Mouse (Mus musculus) layer of hippocampus, adult 2 months (tissue): ENCODE data around the gene Rps3. TPM values are rescaled to one million over a fixed set of nuclear protein-coding genes. Genes with fewer than 3 reads are reported as not detected.

Experiments used
- DNase-seq, 2 experiments: peaks; one replicate each; pipeline ENCODE4 v3.0.0; 2022; ENCODE audit warnings: low spot score in 2 of 2
- H3K27ac ChIP-seq: fragments of 200-600 bp; 2 replicates; pipeline ENCODE4 v1.8.1; 2022
- H3K4me3 ChIP-seq: fragments of 200-600 bp; 2 replicates; pipeline ENCODE4 v1.8.1; 2022; ENCODE audit warnings: mild to moderate bottlenecking
- CTCF ChIP-seq: fragments of 200-600 bp; conservative IDR thresholded peaks from 2 replicates; pipeline ENCODE4 v1.8.1; 2022; ENCODE audit warnings: antibody characterized with exemption, mild to moderate bottlenecking, moderate library complexity
- total RNA-seq, 2 experiments: library from RNA; stranded (reverse); gene quantifications; 2 replicates each; pipeline ENCODE4 v1.2.3; 2021

The Rps3 gene
- total RNA-seq, 2 experiments from 2014 or later, result 278 to 289 TPM

DNA sequence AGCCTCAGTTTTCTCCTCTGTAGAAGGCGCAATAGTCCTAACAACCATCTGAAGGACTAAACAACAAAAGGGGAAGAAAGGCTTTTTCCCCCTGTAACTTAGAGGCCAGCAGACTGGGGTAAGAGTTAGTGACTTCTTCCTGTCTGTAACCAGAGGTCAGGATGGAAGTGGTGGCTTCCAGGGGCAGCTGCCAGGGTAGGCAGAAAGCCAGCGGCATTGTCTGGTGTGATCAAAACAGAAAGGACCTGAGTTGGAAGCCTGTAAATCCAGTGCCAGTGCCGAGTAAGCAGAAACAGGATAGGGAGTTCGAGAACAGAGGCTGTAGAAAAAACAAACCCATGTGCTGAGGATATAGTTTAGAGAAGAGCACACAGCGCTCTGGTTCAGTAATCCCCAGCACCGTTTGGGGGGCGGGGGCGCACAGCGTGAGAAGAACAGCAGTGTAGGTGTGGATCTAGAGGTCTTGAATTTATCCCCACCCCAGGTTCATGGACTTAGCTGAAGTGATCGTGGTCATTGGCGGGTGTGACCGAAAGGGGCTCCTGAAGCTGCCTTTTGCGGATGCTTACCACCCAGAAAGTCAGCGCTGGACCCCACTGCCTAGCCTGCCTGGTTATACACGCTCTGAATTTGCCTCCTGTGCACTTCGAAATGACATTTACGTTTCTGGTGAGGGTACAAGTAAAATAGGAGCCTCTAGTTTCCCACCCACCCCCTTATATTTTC, 13.7 kb downstream of the Rps3 start:
- TF ChIP-seq CTCF, result no peak
- Histone ChIP-seq H3K27ac (peak overlapping the region; percentile 93; the same call in 1 of the 2 replicates), H3K4me3 (no peak overlapping the region)
- DNase-seq, result no peak

GRCm38 (mm10) chr7:99468283-99469132, 15.0 kb downstream of the Rps3 start:
- peak; percentile 71 for TF ChIP-seq CTCF
- peak overlapping the region; percentile 56 for H3K4me3 ChIP-seq
- peak; percentile 70 to 74 for DNase-seq
- peak overlapping the region; percentile 93 for H3K27ac ChIP-seq

DNA sequence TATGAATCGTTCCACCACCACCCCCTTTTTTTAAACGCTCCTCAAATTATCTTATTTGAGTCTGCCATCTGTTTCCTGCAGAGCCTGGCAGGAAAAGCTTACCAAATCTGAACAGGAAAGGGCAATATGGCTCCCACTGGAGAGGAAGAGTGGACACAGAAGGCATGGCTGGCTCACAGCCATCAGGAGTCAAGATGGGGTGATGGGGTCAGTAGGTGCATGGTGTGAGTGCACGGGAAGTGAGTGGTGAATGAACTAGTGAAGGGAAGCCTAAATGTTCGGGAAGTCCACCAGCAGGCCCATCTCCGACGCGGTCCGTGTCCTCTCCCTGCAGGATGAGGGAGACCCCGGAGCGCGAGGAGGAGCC, 15.6 kb downstream of the Rps3 start:
- DNase-seq, result no peak
- Histone ChIP-seq H3K27ac (peak overlapping the region; percentile 93), H3K4me3 (peak overlapping the region; percentile 56)
- TF ChIP-seq CTCF, result no peak

DNA sequence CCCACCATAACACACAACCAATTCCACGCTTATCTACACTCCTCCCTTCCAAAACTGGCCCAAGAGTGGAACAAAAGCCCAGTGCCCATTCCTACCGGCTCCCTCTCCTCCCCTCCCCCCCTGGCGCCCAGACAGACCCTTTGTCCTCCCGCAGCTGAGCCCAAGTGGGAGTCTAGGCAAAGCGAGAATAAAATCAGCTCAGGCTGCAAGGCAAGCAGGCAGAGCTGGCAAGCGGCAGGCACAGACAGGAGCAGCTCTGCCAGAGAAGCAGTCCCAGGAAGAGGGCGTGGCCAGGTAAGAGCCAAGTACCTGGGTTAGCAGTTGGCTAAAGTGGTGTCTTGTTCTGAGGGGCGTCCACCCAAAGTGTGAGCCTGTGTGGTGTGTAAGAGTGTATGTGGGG, 17.7 kb downstream of the Rps3 start, which contains the start of gene Klhl35:
Gene Klhl35 (plus strand): TSS at position 194 of the 400 bp plus-strand sequence.
- no peak for DNase-seq
- no peak within 1 kb of the TSS for H3K4me3 ChIP-seq
- H3K27ac ChIP-seq, result no peak within 1 kb of the TSS
- TF ChIP-seq CTCF, result no peak

GRCm38 (mm10) chr7:99463120-99463519, 20.4 kb downstream of the Rps3 start:
- TF ChIP-seq CTCF, result no peak
- no peak overlapping the region for H3K27ac ChIP-seq
- no peak for DNase-seq

GRCm38 (mm10) chr7:99459888-99460652, 23.5 kb downstream of the Rps3 start:
- H3K27ac ChIP-seq, result peak overlapping the region; percentile 58; the same call in 1 of the 2 replicates
- no peak for TF ChIP-seq CTCF
- H3K4me3 ChIP-seq, result no peak overlapping the region
- no peak for DNase-seq

More at GRCm38 (mm10) chr7:99463120-99463519, 20.4 kb downstream of the Rps3 start:
- no peak overlapping the region for H3K4me3 ChIP-seq

DNA sequence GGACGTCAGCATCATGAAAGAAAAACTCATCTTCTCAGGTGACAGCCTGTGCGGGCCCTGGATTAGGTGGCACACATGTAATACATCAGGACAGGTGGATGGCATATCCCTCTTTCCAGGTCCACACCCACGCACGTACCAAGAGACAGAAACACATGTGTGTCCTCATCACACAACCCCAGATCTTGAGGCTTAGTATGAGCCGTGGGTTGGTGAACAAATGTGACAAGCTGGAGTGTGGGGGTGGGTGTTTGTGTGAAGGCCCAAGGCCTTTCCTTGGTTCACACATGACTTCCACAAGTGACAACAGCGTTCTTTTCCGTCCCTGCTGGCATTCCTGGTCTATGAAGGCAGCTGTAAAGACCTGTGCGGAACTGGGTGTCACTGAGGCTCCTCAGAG, 24.7 kb downstream of the Rps3 start:
- Histone ChIP-seq H3K27ac (peak overlapping the region; percentile 58; the same call in 1 of the 2 replicates), H3K4me3 (no peak overlapping the region)
- TF ChIP-seq CTCF, result no peak
- no peak for DNase-seq

DNA sequence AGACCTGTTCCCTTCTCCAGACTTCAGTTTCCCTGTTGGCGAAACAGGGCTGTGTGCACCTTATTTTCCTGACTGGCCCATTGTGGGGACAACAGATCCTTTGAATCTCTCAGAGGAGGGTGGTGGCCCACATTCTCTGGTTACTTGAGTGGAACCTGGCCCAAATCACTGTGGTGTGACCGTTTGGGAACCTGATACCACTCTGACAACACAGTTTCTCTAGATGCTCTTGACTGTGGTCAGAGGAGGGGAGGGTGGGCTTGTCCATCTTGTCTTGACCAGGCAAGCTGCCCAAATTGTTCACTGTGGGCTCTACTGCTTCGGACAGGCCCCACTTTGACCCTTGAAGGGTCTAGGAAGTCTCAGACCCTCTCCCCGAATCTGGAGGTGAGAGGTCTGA, 29.5 kb downstream of the Rps3 start:
- TF ChIP-seq CTCF, result no peak
- no peak for DNase-seq
- no peak overlapping the region for H3K27ac ChIP-seq
- H3K4me3 ChIP-seq, result no peak overlapping the region

GRCm38 (mm10) chr7:99452859-99453258, 30.7 kb downstream of the Rps3 start:
- Histone ChIP-seq H3K4me3 (no peak overlapping the region), H3K27ac (no peak overlapping the region)
- TF ChIP-seq CTCF, result no peak
- no peak for DNase-seq

DNA sequence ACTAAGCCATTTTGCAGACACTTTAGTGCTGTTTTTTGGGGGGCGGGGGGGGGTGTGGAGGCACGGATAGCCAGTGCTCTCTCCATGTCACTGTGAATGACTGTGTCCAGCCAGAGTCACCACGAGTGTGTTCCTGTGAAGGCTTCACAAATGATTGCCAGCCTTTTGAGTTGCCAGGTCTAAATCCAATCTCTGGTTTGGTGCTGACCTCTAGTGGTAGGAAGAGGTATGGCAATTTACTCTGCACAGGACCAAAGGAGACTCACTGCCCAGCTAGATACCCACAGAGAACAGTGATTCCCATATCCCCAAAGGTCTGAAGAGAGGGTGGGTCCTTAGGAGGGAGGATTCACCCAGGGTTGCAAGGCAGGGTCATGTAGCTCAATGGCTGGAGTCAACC, 32.8 kb downstream of the Rps3 start:
- peak; percentile 76 to 85 for DNase-seq
- Histone ChIP-seq H3K27ac (no peak overlapping the region), H3K4me3 (no peak overlapping the region)
- peak; percentile 90 for TF ChIP-seq CTCF

- no peak overlapping the region; the same call in 1 of the 2 replicates for H3K4me3 ChIP-seq
- DNase-seq, result peak; percentile 63 to 80
- no peak for TF ChIP-seq CTCF
- H3K27ac ChIP-seq, result peak overlapping the region; percentile 77
These were observed 33.8 kb downstream of the Rps3 start for GRCm38 (mm10) chr7:99449751-99450150.

DNA sequence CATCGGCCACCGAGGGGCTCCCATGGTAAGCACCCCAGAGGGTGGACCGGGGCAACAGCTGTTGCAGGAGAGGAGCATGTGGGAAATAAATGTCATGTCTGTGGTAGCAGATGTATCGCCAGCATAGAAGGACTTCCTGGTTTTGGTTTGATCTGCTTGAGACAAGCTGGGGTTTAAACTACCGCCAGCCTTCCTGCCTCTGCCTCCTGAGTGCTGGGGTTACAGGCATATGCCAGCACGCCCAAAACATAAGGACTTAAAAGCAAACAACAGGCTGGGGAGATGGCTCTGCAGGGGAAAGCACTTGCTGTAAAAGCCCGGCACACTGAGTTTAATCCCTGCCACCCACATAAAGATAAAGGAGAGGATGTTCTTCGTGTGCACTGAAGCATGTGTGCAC, 34.5 kb downstream of the Rps3 start:
- Histone ChIP-seq H3K4me3 (no peak overlapping the region), H3K27ac (peak overlapping the region; percentile 72)
- TF ChIP-seq CTCF, result no peak
- DNase-seq, result no peak

- DNase-seq, result no peak
- TF ChIP-seq CTCF, result no peak
- H3K4me3 ChIP-seq, result no peak overlapping the region
- peak overlapping the region; percentile 72; the same call in 1 of the 2 replicates for H3K27ac ChIP-seq
These were observed 34.9 kb downstream of the Rps3 start for GRCm38 (mm10) chr7:99448619-99449018.
